Mouse (Mus musculus) liver, embryonic 13.5 days (tissue): ENCODE results near the gene Ric1. TPM values are rescaled to one million over a fixed set of nuclear protein-coding genes. Genes with fewer than 3 reads are reported as not detected.

Experiments
- ATAC-seq: fragments of 200-750 bp; cut with Nextera tagmentation; 2 replicates; pipeline ENCODE4 v1.8.0; 2017; ENCODE audit warnings: low read depth, mild to moderate bottlenecking, moderate number of reproducible peaks, moderate library complexity
- DNase-seq: peaks from one replicate; pipeline ENCODE4 v3.0.0; 2022
- H3K27ac ChIP-seq: fragments of 300-500 bp; sonication (generic); 2 replicates; pipeline ENCODE4 v1.5.1; 2015; ENCODE audit warnings: moderate library complexity, mild to moderate bottlenecking, inconsistent platforms
- H3K27me3 ChIP-seq: fragments of 300-500 bp; sonication (generic); 2 replicates; pipeline ENCODE4 v1.6.1; 2015; ENCODE audit warnings: mild to moderate bottlenecking, inconsistent platforms
- H3K36me3 ChIP-seq: fragments of 300-500 bp; sonication (generic); 2 replicates; pipeline ENCODE4 v1.6.1; 2015; ENCODE audit warnings: mild to moderate bottlenecking, inconsistent platforms
- H3K4me1 ChIP-seq: fragments of 300-500 bp; sonication (generic); replicated peaks from 2 replicates; pipeline ENCODE4 v1.6.1; 2015; ENCODE audit warnings: inconsistent platforms
- H3K4me2 ChIP-seq: fragments of 300-500 bp; sonication (generic); 2 replicates; pipeline ENCODE4 v1.6.1; 2015; ENCODE audit warnings: inconsistent platforms, mild to moderate bottlenecking, moderate library complexity
- H3K4me3 ChIP-seq: fragments of 300-500 bp; sonication (generic); replicated peaks from 2 replicates; pipeline ENCODE4 v1.5.1; 2015; ENCODE audit warnings: mild to moderate bottlenecking, inconsistent platforms
- H3K9ac ChIP-seq: fragments of 300-500 bp; sonication (generic); 2 replicates; pipeline ENCODE4 v1.6.1; 2015; ENCODE audit warnings: mild to moderate bottlenecking, inconsistent platforms
- H3K9me3 ChIP-seq: fragments of 300-500 bp; sonication (generic); replicated peaks from 2 replicates; pipeline ENCODE4 v1.6.1; 2016; ENCODE audit warnings: inconsistent platforms
- WGBS: fragments of 180-500 bp; shearing (Covaris S2); methylation state at CpG from one replicate; pipeline ENCODE4 v1.1.7; 2015; ENCODE audit not compliant: insufficient replicate concordance; 5-methylcytosine and 5-hydroxymethylcytosine counted together
- polyA plus RNA-seq: library from polyadenylated mRNA; unstranded; fragments of >200 nt; fragmentation: Nextera tagmentation; extraction: Ambion mirVana; gene quantifications from 2 replicates; pipeline ENCODE4 v1.2.1, GENCODE M21; 2015

The Ric1 gene
- polyA plus RNA-seq, 1 experiment from 2014 or later: 3.4 TPM

DNA sequence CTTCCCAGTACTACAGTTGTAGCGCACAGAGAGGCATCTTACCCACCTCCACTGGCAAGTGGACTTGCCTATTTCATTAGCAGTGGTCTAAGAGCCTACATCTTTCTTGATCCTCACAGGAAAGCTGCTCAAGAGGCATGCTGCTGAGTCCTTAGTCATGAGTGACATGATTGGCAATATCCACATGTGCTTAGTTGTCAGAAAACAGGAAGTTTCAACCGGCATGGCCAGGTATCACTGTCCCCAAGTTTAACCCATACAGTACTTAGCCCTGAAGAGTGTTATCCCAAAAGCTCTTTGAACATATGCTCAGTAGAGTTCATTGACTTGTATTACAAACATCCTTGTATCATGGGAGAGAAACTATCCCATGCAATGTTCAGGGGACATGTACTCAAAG, 90.0 kb downstream of the Ric1 start:
- Histone ChIP-seq H3K9me3 (no peaks in the 10 kb centered on the region), H3K4me1 (peaks cover 13% of the 10 kb centered on the region), H3K9ac (no peak overlapping the region), H3K27me3 (no peaks in the 10 kb centered on the region), H3K4me3 (no peak overlapping the region), H3K27ac (no peak overlapping the region), H3K36me3 (peaks cover 58% of the 10 kb centered on the region), H3K4me2 (no peak overlapping the region)
- ATAC-seq (no peak), DNase-seq (no peak)
- WGBS: 55% methylated on average over 2 of the region's 2 CpGs

DNA sequence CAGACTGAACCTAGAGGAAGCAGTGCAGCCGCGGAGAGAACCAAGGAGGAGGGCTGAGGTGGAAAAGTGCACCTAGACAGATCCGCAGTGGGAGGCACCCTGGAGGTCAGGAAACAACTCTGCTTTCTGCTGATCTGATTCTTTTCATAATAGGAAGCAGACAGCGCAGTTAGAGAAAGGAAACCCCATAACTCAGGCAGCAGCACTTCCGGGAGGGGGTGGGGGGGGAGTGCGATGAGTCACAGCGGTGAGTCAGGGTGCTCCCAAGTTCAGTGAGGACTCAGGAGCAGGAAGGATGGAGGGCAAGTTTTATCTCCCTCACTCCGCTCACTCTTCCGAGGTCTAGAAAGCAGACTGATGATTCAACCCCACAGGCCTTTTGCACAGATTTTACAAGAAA, 119.0 kb downstream of the Ric1 start:
- no peaks in the 10 kb centered on the region for H3K9me3 ChIP-seq
- ATAC-seq (peak; percentile 47), DNase-seq (no peak)
- H3K27ac ChIP-seq: no peak overlapping the region
- no peak overlapping the region for H3K4me3 ChIP-seq
- H3K9ac ChIP-seq: no peak overlapping the region
- no peak overlapping the region for H3K4me2 ChIP-seq
- WGBS: 27% methylated on average over 9 of the region's 9 CpGs
- H3K27me3 ChIP-seq: no peaks in the 10 kb centered on the region
- peaks cover 17% of the 10 kb centered on the region for H3K4me1 ChIP-seq
- H3K36me3 ChIP-seq: peaks cover 53% of the 10 kb centered on the region

DNA sequence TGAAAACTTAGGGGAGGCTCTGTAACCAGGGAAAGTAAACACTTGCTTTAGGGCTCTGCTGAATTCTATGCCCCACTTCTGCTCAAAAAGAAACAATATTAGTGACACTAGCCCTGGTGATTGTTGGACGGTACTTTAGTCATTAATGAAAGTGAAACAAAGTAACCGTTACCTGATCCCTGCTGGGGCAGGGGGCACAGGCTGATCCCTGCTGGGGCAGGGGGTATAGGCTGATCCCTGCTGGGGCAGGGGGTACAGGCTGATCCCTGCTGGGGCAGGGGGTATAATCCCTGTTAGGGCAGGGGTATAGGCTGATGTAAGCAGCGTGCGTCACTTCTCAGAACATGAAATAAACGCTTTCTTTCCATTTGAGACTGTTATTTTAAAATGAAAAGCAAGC, 119.4 kb downstream of the Ric1 start:
- Histone ChIP-seq H3K4me2 (no peak overlapping the region), H3K27me3 (no peaks in the 10 kb centered on the region), H3K27ac (no peak overlapping the region), H3K4me3 (no peak overlapping the region), H3K4me1 (peaks cover 21% of the 10 kb centered on the region), H3K36me3 (peaks cover 51% of the 10 kb centered on the region), H3K9me3 (no peaks in the 10 kb centered on the region), H3K9ac (no peak overlapping the region)
- 85% methylated on average over 5 of the region's 5 CpGs for WGBS
- ATAC-seq (no peak), DNase-seq (no peak)

DNA sequence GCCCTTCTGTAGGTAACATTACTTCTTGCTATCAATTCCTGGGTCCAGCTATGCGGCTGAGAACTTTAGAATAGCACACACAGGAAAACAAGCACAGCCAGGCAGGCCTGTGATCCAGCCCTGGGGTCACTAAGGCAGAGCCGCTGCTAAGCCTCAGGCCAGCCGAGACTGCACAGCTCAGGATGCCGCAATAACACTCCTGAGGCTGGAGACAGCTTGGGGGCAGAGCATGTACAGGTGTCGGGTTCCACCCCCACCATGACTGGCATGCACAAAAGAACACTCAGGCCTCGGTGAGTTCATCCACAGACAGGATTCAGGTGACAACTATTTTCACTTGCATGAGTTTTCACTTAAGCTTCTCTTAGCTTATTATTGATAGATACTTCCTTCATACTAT, 120.1 kb downstream of the Ric1 start:
- H3K9ac ChIP-seq: no peak overlapping the region
- H3K4me1 ChIP-seq: peaks cover 26% of the 10 kb centered on the region
- ATAC-seq: no peak
- H3K36me3 ChIP-seq: peaks cover 44% of the 10 kb centered on the region
- WGBS: 74% methylated on average over 6 of the region's 6 CpGs
- no peak overlapping the region for H3K27ac ChIP-seq
- DNase-seq: no peak
- H3K4me2 ChIP-seq: no peak overlapping the region
- no peak overlapping the region for H3K4me3 ChIP-seq
- no peaks in the 10 kb centered on the region for H3K9me3 ChIP-seq
- H3K27me3 ChIP-seq: no peaks in the 10 kb centered on the region

DNA sequence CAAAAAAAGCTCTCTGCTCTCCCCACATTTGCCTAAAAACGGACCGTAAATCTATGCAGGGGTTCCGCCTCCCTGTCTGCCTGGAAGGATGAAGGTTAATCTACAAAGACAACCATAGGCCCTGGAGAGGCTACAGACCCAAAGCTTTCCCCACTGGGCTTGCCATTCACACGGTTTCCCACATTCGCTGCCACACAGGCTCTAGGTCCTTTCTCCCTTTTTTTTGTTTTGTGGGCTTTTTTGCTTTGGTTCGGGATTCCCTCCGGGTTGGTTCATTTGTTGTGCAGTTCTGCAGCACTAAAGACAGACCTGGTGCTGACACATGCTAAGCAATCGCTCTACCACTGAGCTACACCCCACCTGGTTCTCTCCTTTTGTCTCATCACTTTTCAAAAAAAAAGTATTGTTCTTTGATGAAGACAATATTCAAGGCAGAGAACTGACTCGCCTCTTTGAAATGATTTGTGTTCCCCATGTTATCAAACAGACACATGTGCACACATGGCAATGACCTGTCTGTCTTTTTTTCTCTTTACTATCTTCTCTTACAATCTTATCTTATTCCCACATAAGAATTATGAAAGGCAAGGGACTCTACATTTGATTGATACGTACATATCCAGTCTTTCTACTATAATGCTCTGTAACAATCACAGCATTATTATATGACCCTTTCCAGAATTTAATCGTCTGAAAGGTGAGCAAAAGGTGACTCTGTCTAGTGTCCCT, 121.3 kb downstream of the Ric1 start:
- H3K4me1 ChIP-seq: peaks cover 27% of the 10 kb centered on the region
- WGBS: 74% methylated on average over 11 of the region's 11 CpGs
- H3K36me3 ChIP-seq: peaks cover 40% of the 10 kb centered on the region
- no peaks in the 10 kb centered on the region for H3K27me3 ChIP-seq
- H3K4me3 ChIP-seq: no peak overlapping the region
- DNase-seq: no peak
- ATAC-seq: no peak
- no peak overlapping the region for H3K9ac ChIP-seq
- H3K27ac ChIP-seq: no peak overlapping the region
- H3K4me2 ChIP-seq: no peak overlapping the region
- H3K9me3 ChIP-seq: no peaks in the 10 kb centered on the region

DNA sequence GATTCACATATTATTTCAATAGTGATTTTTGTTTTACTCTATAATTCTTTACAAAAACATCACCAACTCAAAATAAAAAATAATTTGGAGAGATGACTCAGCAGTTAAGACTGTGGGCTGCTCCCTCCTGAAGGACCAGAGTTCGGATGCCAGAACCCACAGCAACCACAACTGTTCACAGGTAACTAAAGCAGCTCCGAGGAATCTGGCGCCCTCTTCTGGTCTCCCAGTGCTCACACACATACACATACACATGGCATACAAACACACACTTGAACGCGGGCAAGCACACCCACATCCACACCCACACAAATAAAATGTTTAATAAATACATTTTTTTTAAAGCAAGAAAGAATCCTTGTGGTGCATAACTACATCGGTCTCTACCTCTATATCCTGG, 122.7 kb downstream of the Ric1 start:
- WGBS: 88% methylated on average over 6 of the region's 6 CpGs
- Histone ChIP-seq H3K27ac (no peak overlapping the region), H3K4me2 (no peak overlapping the region), H3K4me3 (no peak overlapping the region), H3K27me3 (no peaks in the 10 kb centered on the region), H3K36me3 (peaks cover 38% of the 10 kb centered on the region), H3K9ac (no peak overlapping the region), H3K4me1 (peaks cover 41% of the 10 kb centered on the region), H3K9me3 (no peaks in the 10 kb centered on the region)
- ATAC-seq (no peak), DNase-seq (no peak)

DNA sequence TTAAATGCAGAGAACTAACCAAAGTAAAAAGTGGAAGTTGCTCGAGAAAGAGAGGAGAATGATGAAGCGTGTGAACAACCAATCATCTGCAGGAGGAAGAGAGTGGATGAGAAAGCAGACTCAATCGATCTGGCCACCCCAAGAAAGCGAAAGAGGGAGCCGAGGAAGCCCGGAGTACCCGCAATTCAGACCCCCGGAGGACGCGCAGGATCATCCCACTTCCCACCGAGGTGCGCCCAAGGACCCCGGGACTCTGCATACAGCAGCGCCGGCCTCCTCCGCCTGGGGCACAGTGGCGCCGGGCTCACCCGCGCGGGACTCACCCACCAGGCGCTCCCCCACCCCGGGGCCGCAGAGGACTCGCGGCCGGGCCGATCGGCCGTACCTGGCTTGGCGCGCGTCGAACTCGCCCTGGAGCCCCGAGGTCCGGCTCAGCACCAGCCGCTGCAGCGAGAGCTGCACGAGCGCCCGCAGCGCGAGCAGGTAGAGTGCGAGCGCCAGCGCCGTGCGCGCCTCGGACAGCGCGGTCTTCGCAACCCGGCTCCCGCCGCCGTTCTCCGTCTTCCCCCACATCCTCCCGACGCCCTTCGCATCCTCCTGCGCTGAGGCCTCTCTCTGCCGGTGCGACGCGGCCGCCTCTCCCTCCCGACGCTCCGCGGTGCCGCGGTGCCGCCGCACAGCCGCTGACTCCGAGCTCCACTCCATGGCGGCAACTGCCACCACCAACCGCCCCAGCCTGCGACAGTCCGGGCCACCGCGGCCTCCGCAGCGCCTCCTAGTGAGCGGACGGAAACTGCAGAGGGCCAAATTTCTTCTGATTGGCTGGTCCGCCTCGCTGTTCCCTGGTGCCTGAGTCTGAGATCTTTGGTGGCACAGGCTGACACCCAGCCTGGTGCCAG, 125.8 kb downstream of the Ric1 start, which contains the start of gene Ermp1:
TSS of gene Ermp1 (minus strand) at position 765 of the 899 bp plus-strand sequence.
- H3K9ac ChIP-seq: peak within 1 kb of the TSS; percentile 94
- DNase-seq (peak; percentile 93), ATAC-seq (peak; percentile 88)
- H3K27me3 ChIP-seq: no peaks in the 10 kb centered on the region
- peaks cover 23% of the 10 kb centered on the region for H3K36me3 ChIP-seq
- H3K4me1 ChIP-seq: peaks cover 44% of the 10 kb centered on the region
- peak within 1 kb of the TSS; percentile 80 for H3K27ac ChIP-seq
- no peaks in the 10 kb centered on the region for H3K9me3 ChIP-seq
- peak within 1 kb of the TSS; percentile 77 for H3K4me2 ChIP-seq
- under 1% methylated on average over 90 of the region's 90 CpGs for WGBS
- peak within 1 kb of the TSS; percentile 96 for H3K4me3 ChIP-seq

DNA sequence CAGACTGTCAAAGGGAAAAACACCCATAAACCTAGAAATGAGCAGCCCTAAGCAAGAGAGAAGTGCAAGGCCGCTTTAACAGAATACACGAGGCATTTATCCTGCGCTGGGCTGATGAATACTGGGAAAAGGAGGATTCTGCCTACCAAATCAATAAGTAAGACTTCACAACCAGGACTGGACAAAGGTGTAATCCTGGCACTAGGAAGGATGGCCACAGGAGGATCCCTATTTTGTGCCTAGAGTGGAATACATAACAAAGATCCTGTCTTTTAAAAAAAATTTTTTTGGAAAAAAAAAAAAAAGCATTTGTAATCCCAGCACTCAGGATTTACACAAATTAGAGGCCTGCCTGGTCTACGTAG, 126.5 kb downstream of the Ric1 start:
- peak overlapping the region; percentile 96 for H3K4me3 ChIP-seq
- H3K4me1 ChIP-seq: peaks cover 41% of the 10 kb centered on the region
- H3K36me3 ChIP-seq: peaks cover 19% of the 10 kb centered on the region
- H3K9me3 ChIP-seq: no peaks in the 10 kb centered on the region
- peak overlapping the region; percentile 80 for H3K27ac ChIP-seq
- peak overlapping the region; percentile 94 for H3K9ac ChIP-seq
- DNase-seq: no peak
- H3K27me3 ChIP-seq: no peaks in the 10 kb centered on the region
- peak overlapping the region; percentile 77 for H3K4me2 ChIP-seq
- no peak for ATAC-seq
- WGBS: 35% methylated on average over 4 of the region's 4 CpGs

DNA sequence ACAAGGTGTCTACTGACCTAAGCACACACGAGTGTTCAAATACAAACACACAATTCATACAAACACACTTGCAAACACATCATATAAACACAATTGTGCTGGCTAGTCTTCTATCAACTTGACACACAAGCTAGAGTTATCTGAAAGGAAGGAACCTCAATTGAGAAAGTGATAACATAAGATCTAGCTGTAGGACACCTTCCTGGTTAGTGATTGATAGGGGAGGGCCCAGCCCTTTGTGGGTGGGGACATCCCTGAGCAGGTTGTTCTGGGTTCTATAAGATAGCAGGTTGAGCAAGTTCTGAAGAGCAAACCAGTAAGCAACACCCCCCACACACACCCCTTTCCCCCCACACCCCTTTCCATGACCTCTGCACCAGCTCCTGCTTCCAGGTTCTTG, 127.6 kb downstream of the Ric1 start:
- peak; percentile 80 for ATAC-seq
- Histone ChIP-seq H3K9me3 (no peaks in the 10 kb centered on the region), H3K4me3 (no peak overlapping the region), H3K27ac (peak overlapping the region; percentile 80), H3K9ac (no peak overlapping the region), H3K4me1 (peaks cover 41% of the 10 kb centered on the region), H3K27me3 (no peaks in the 10 kb centered on the region), H3K4me2 (peak overlapping the region; percentile 43), H3K36me3 (peaks cover 16% of the 10 kb centered on the region)
- WGBS: 59% methylated on average over 1 of the region's 1 CpGs
- DNase-seq: peak; percentile 72

DNA sequence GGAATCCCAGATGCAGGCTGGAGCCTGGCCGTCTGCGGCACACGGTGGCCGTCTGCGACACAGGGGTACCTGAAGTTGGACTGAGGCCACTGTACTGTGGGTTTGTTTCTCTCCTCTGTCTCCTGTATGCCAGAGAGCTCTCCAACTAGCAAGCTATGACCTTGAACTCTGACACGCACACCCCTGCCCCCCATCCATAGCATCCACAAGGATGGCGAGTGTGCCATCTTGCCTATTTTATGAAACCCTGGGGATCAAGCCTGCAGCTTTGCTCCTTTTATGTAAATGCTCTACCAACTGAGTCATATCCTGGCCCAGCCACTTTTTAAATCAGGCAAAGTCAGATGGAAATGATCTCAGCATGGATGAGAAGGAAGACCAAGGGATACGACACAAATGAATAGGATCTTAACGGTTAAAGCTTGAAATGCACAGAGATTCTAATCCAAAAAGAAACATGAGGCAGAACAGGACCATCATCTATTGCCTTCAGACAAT, 131.7 kb downstream of the Ric1 start:
- Histone ChIP-seq H3K9me3 (no peaks in the 10 kb centered on the region), H3K27me3 (no peaks in the 10 kb centered on the region), H3K4me3 (no peak overlapping the region), H3K4me1 (peaks cover 24% of the 10 kb centered on the region), H3K9ac (no peak overlapping the region), H3K36me3 (no peaks in the 10 kb centered on the region), H3K4me2 (no peak overlapping the region), H3K27ac (no peak overlapping the region)
- DNase-seq (no peak), ATAC-seq (no peak)
- WGBS: 85% methylated on average over 9 of the region's 9 CpGs

DNA sequence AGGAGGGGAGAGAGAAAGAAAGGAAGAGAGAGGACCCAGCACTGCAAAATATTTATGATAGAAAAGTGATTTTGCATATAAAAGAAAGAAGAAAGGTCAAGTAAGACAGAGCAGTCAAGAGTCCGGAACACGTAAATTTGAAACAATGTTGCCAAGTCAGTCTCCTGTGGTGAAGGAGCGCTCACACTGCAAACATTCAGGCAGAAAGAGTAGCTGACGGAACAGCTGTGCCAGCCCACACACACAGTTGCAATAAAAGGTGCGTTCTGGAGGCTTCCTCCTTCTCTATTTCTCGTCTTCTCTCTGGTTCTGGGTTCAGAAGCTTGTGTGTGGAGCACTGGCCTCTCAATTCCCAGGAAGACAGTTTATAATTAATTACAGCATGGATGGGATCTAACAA, 133.1 kb downstream of the Ric1 start:
- no peak overlapping the region for H3K9ac ChIP-seq
- no peak for ATAC-seq
- no peak for DNase-seq
- H3K4me2 ChIP-seq: no peak overlapping the region
- peaks cover 10% of the 10 kb centered on the region for H3K4me1 ChIP-seq
- H3K36me3 ChIP-seq: no peaks in the 10 kb centered on the region
- WGBS: 68% methylated on average over 6 of the region's 6 CpGs
- no peaks in the 10 kb centered on the region for H3K27me3 ChIP-seq
- H3K27ac ChIP-seq: no peak overlapping the region
- H3K9me3 ChIP-seq: no peaks in the 10 kb centered on the region
- no peak overlapping the region for H3K4me3 ChIP-seq
